ENCODE assay signal across 23 mouse cellular contexts in the genomic region with DNA sequence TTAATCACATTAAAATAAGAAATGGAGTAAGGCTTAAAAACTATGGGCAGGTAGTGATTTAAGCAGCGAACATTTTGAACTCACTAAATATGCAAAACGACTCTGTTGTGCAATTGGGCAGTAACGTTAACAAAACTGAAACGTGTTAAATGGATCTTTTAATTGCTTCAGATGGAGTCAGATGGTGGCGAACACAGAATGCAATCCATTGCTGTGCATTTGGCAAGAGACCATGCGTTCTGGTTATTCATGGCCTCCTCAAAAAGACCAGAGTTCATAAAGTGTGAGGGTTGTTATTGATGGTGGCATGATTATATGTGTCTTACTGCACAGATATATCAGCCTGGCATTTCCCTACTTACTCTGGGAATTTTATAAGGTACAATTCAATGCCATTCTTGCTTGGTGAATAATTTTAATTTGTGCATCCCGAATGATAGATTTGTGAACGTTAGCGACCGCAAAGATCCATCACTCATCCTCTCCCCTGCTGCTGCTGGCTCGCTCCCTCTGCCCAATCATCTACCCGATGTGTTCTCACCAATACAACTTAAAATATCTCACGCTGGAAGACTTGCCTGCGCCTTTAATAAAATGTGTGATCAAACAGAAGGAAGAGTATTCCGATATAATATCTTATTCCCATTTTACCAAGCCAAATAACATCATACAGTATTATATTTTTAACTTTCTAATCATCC.
DNase-seq lines count a peak whose midpoint lies in the region; ATAC-seq and TF ChIP-seq lines count a peak whose summit lies in the region.
"Had no signal": no experiment of that assay in that cellular context is flagged by ENCODE, and none has a peak within 500 bp of the region (broad histone marks: within the 10 kb centered on the region; RNA-seq: fewer than 3 reads in every experiment).

No protein-coding gene starts in this region.

- no peak overlapping the region for H3K4me2 ChIP-seq in forebrain, embryonic 14.5 days (ENCODE audit: low read length)
- no peak overlapping the region for H3K4me2 ChIP-seq in forebrain, embryonic 15.5 days (replicated peaks)
- H3K4me2 ChIP-seq: embryonic facial prominence, embryonic 13.5 days; heart, embryonic 11.5 days; hindbrain, embryonic 12.5 days; hindbrain, embryonic 15.5 days had no signal

- H3K9me3 ChIP-seq in forebrain, embryonic 14.5 days (replicated peaks; ENCODE audit: control insufficient read depth, low read length), result no peaks in the 10 kb centered on the region
- H3K9me3 ChIP-seq in forebrain, embryonic 15.5 days, result no peaks in the 10 kb centered on the region
- H3K9me3 ChIP-seq: embryonic facial prominence, embryonic 10.5 days; embryonic facial prominence, embryonic 13.5 days; hindbrain, embryonic 12.5 days; hindbrain, embryonic 15.5 days had no signal

- no peak for TF ChIP-seq POLR2A in brain, embryonic 14.5 days (IDR thresholded peaks at IDR 0.05; ENCODE audit: borderline replicate concordance, extremely low read depth, insufficient read depth, insufficient read length, poor library complexity, severe bottlenecking)

- H3K36me3 ChIP-seq in forebrain, embryonic 14.5 days (ENCODE audit: control insufficient read depth, insufficient read depth, low read length), result no peaks in the 10 kb centered on the region
- H3K36me3 ChIP-seq in forebrain, embryonic 15.5 days, result no peaks in the 10 kb centered on the region
- H3K36me3 ChIP-seq: embryonic facial prominence, embryonic 10.5 days; embryonic facial prominence, embryonic 13.5 days; hindbrain, embryonic 12.5 days; hindbrain, embryonic 15.5 days had no signal

- no peak overlapping the region for H3K27ac ChIP-seq in forebrain, embryonic 14.5 days (ENCODE audit: low read depth, low read length)
- H3K27ac ChIP-seq in forebrain, embryonic 15.5 days (replicated peaks), result no peak overlapping the region
- peak overlapping the region; percentile 72 for H3K27ac ChIP-seq in layer of hippocampus, adult 2 months
- H3K27ac ChIP-seq: embryonic facial prominence, embryonic 10.5 days; embryonic facial prominence, embryonic 13.5 days; gastrocnemius, adult 2 months; hindbrain, embryonic 12.5 days; hindbrain, embryonic 15.5 days had no signal

- ATAC-seq in forebrain, embryonic 14.5 days, result no peak
- no peak for ATAC-seq in forebrain, embryonic 15.5 days (replicated peaks)
- ATAC-seq: CD4-positive, CD25-positive, alpha-beta regulatory T cell, adult 4 months; intestine, postnatal 0 days had no signal

- peak; percentile 13 for DNase-seq in forebrain, embryonic 14.5 days (ENCODE audit: low spot score)
- DNase-seq in layer of hippocampus, adult 2 months (ENCODE audit: low spot score in 2 of 2), result peak in 1 of 2 experiments; percentile 16
- DNase-seq in layer of hippocampus, postnatal 36 days, result no peak
- peak; percentile 9 for DNase-seq in brain, adult 2 months (ENCODE audit: low read depth, low spot score)
- DNase-seq in brain, embryonic 14.5 days (ENCODE audit: low read depth), result peak; percentile 20
- DNase-seq: adrenal gland, adult 2 months; adrenal gland, postnatal 14 days; cerebellum, adult 18-20 months; cerebellum, adult 9-11 months; cerebellum, postnatal 36 days; embryo, embryonic 11 days; gastrocnemius, adult 2 months; gastrocnemius, postnatal 14 days; heart, adult 11 months had no signal

- TF ChIP-seq CTCF in layer of hippocampus, adult 2 months (conservative IDR thresholded peaks at IDR 0.05), result no peak
- no peak for TF ChIP-seq CTCF in brain, embryonic 14.5 days (IDR thresholded peaks at IDR 0.05; ENCODE audit: borderline replicate concordance, extremely low read depth, insufficient read depth, insufficient read length)

- 78% methylated on average over 15 of the region's 15 CpGs for WGBS in forebrain, embryonic 14.5 days
- WGBS in forebrain, embryonic 15.5 days, result 70% methylated on average over 15 of the region's 15 CpGs

- H3K9ac ChIP-seq in forebrain, embryonic 14.5 days (ENCODE audit: low read length), result no peak overlapping the region
- H3K9ac ChIP-seq in forebrain, embryonic 15.5 days (replicated peaks), result no peak overlapping the region
- H3K9ac ChIP-seq: embryonic facial prominence, embryonic 13.5 days; hindbrain, embryonic 12.5 days; hindbrain, embryonic 15.5 days had no signal

- no peak overlapping the region for H3K4me3 ChIP-seq in forebrain, embryonic 14.5 days (ENCODE audit: low read depth, low read length)
- H3K4me3 ChIP-seq in forebrain, embryonic 15.5 days, result no peak overlapping the region
- H3K4me3 ChIP-seq in layer of hippocampus, adult 2 months, result peak overlapping the region; percentile 3; the same call in 1 of the 2 replicates
- H3K4me3 ChIP-seq: embryonic facial prominence, embryonic 10.5 days; embryonic facial prominence, embryonic 13.5 days; erythroblast, embryonic 14.5 days; gastrocnemius, adult 2 months; hindbrain, embryonic 12.5 days; hindbrain, embryonic 15.5 days had no signal

- no peaks in the 10 kb centered on the region for H3K4me1 ChIP-seq in forebrain, embryonic 14.5 days (ENCODE audit: control insufficient read depth, insufficient read depth, low read length)
- H3K4me1 ChIP-seq in forebrain, embryonic 15.5 days, result no peaks in the 10 kb centered on the region
- H3K4me1 ChIP-seq: embryonic facial prominence, embryonic 10.5 days; embryonic facial prominence, embryonic 13.5 days; hindbrain, embryonic 12.5 days; hindbrain, embryonic 15.5 days had no signal

- H3K27me3 ChIP-seq in forebrain, embryonic 14.5 days (replicated peaks; ENCODE audit: control insufficient read depth, insufficient read depth, low read length), result no peaks in the 10 kb centered on the region
- H3K27me3 ChIP-seq in forebrain, embryonic 15.5 days, result no peaks in the 10 kb centered on the region
- H3K27me3 ChIP-seq: embryonic facial prominence, embryonic 13.5 days; hindbrain, embryonic 12.5 days; hindbrain, embryonic 15.5 days had no signal

Comparison
In these comparisons a context has a peak if more than half of its experiments do, and no peak if none do; other contexts are left out.
1. DNase-seq: peak in forebrain, embryonic 14.5 days (single experiment), brain, adult 2 months (single experiment) and brain, embryonic 14.5 days (single experiment); none in layer of hippocampus, postnatal 36 days (0 of 2).